Mouse (Mus musculus): ENCODE data around the gene Heatr9.

DNA sequence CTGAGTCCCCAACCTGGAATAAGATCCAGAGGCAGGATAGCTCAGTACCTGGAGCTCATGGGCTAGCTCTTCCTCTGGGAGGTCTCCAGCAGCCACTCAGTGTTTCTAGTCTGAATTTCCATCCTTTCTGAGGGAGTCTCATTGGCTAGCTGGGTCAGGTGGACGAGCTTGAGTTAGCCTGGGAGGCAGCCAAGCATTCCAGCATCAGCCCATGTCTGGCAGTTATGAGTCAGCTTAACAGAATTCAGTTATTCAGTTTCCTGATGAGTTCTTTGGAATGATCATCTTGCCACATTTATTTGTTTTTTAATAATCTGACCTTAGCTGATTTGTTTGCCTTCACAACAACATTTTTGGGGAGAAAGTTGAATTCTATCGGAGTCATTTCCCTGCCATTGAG lies 41.8 kb upstream of the Heatr9 start:
- no peak for TF ChIP-seq CTCF (IDR thresholded peaks at IDR 0.05; ENCODE audit: low read depth, low read length)
- no peak for TF ChIP-seq POLR2A (IDR thresholded peaks at IDR 0.05; ENCODE audit: extremely low read depth, insufficient read depth, low read length)

Data from liver, adult 2 months (tissue).